Mouse (Mus musculus): ENCODE data around the gene Arl10. TPM values are rescaled to one million over a fixed set of nuclear protein-coding genes. Genes with fewer than 3 reads are reported as not detected.

The Arl10 gene
- polyA plus RNA-seq (2015; fragmentation: Illumina TruSeq; extraction: RNeasy Lipid Tissue Mini Kit (QIAGEN cat#74804); ENCODE audit: low read depth, low replicate concordance) = 24.1 TPM

DNA sequence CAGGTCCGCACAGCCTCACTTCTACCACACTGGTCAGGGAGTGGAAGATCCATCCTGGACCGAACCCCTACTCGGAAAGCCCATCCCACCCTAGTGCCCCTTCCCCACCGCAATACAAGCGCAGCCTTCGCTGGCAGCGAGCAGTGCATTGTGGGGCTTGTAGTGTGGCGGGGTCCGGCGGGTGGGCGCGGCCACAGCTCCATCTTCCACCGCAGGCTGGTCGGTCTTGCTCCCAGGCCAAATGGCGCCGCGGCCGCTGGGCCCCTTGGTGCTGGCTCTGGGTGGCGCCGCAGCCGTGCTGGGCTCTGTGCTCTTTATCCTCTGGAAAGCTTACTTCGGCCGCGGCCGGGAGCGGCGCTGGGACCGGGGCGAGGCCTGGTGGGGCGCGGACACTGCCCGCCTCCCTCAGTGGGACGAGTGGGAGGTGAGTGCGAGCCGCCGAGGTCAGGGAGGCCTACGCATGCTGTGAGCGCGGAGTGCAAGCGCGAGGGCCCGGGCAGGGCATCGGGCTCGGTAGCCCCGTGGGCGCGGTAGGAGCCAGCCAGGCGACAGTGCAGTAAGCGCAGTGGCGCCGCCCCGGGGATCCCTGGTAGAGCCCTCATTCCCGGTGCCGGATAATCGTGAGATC, at the start of gene Arl10:
TSS of gene Arl10 (plus strand) at position 162 of the 628 bp plus-strand sequence.

DNA sequence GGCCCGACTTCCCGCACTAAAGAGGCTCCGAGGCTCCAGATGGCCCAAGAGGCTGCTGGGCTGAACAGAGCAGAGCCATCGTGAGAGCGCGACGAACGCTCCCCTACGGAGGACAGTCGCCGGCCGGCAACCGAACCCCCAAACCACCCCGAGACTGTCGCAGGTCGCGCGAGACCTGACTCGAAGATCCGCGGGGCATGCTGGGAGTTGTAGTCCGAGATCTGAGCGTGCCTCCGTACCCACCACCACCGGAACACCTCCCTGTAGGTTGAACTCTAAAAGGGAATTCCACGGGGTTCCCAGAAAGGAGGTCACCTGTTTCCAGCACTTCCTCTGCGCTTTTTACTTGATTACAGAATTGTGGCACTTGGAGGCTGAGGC, 9.6 kb upstream of the Arl10 start, which contains the start of gene 4833439L19Rik:
TSS of gene 4833439L19Rik (minus strand) at position 235 of the 381 bp plus-strand sequence.

DNA sequence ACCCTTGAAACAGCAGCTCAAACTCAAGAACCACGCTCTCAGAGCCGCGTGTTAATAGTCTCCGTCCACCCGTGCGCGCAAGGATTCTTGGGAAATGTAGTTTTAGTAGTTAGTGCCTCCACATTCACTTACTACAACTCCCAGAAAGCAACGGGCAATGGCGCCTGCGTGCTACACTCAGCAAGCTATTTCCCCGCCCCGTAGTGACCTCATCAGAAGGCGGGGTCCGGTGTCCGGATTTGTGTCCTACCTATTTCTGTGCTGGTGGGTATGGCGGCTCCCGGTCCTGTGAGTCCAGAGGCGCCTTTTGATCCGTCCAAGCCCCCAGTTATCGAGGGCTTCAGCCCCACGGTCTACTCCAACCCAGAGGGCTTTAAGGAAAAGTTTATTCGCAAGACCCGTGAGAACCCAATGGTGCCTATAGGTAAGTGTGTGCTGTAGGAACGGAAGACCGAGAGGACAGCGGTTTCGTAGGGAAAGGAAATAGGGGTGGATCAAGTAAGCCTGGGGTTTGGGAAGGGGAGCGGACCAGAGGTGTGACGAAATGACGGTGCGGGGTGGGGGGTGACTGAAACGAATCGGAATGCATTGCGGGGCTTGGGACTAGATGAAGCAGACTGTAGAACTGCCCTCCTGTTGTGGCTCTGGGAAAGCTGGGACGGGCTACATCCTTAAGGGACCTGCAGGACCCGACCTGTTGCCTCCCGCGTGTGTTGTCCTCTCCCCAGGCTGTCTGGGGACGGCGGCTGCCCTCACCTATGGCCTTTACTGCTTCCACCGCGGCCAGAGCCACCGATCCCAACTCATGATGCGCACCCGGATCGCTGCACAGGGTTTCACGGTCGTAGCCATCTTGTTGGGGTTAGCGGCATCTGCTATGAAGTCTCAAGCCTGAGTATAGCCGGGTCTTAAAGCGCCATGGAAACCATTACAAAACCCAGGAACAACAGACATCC, 15.5 kb downstream of the Arl10 start, which contains the start of the genes Nop16 and Higd2a:
TSS of gene Nop16 (minus strand) at position 95 of the 956 bp plus-strand sequence.
TSS of gene Higd2a (plus strand) at position 212 of the 956 bp plus-strand sequence.

DNA sequence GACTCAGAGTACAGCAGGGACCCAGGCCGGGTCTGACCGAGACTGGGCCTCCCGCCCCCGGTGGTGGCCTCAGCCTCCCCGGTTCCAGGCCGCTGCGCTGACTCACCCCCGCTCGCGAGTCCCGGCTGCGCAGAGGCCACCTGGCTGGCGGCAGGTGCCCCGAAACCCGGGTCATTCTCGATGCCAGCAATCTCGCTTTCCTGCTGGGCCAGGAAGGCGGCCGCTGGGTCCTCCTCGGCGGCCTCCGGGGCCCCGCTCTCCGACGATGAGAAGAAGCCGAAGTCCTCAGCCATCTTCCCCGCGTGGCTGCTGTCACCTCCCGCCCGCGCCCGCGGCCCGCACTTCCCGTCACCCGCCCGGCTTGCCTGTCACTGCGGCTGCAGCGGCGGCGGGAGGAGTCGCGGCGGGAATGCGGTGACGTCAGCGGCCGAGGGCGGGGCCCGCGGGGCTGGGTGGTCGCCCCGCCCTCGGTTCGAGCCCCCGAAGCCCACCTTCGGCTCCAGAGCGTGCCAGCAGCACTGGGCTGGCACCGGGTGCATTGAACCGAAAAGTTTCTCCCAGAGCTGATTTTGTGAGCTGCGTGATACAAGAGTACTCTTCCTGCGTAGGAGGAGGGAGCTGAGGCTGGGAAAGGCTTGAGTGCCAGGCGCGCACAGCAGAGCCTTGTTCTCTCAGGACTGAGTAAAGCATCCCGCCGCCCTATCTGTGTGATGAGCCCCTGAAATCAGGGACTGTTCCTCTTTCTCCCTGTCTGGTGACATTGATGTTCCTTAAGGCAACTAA, 36.3 kb downstream of the Arl10 start, which contains the start of gene Cltb:
TSS of gene Cltb (minus strand) at position 373 of the 783 bp plus-strand sequence.

DNA sequence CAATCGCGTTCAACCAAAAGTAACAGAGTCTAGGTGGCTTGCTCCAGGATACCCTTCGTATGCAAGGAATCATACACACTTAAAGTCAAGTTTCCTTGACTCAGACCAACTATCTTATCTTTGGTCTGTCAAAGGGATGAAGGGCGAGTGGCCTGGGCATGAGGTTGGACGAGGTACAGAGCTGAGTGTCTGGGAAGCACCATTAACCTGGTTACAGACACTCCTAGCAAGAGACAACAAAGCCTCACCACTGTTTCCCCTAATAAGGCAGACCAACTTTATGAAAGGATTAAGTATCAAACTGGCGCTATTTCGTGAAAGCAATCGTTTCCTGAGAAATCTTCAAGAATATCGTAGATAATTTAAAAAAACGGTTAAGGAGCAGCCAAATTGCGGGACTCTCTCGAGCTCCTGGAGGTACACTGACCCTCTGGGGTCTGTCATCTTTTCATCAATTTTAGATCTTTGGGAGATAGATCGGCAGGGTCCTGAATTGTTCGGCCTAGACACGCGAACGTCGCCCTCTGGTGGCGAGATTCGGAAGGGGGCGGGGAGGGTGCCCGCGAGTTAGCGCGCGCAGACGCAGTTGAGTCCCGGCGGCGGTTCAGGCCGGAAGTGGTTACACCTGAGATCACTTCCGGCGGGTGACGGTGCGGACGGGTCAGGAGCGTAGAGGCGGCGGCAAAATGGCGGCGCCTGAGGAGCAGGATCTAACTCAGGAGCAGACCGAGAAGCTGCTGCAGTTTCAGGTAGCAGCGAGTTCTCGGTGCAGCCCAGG, 46.5 kb downstream of the Arl10 start, which contains the start of gene Faf2:
TSS of gene Faf2 (plus strand) at position 630 of the 778 bp plus-strand sequence.

Other genes with a start within 250 kb of the Arl10 start
- gene Cplx2, start 203.7 kb upstream of the Arl10 start, polyA plus RNA-seq (2015; fragmentation: Illumina TruSeq; extraction: RNeasy Lipid Tissue Mini Kit (QIAGEN cat#74804); ENCODE audit: low read depth, low replicate concordance) = 507 TPM
- gene Thoc3, start 106.2 kb upstream of the Arl10 start, polyA plus RNA-seq (2015; fragmentation: Illumina TruSeq; extraction: RNeasy Lipid Tissue Mini Kit (QIAGEN cat#74804); ENCODE audit: low read depth, low replicate concordance) = 29.4 TPM
- gene Simc1, start 71.2 kb upstream of the Arl10 start, polyA plus RNA-seq (2015; fragmentation: Illumina TruSeq; extraction: RNeasy Lipid Tissue Mini Kit (QIAGEN cat#74804); ENCODE audit: low read depth, low replicate concordance) = 12.9 TPM
- 145 TPM for gene 4833439L19Rik, start 9.6 kb upstream of the Arl10 start, polyA plus RNA-seq (2015; fragmentation: Illumina TruSeq; extraction: RNeasy Lipid Tissue Mini Kit (QIAGEN cat#74804); ENCODE audit: low read depth, low replicate concordance)
- gene Nop16, start 15.1 kb downstream of the Arl10 start, polyA plus RNA-seq (2015; fragmentation: Illumina TruSeq; extraction: RNeasy Lipid Tissue Mini Kit (QIAGEN cat#74804); ENCODE audit: low read depth, low replicate concordance) = 30.5 TPM
- 237 TPM for gene Higd2a, start 15.2 kb downstream of the Arl10 start, polyA plus RNA-seq (2015; fragmentation: Illumina TruSeq; extraction: RNeasy Lipid Tissue Mini Kit (QIAGEN cat#74804); ENCODE audit: low read depth, low replicate concordance)
- 254 TPM for gene Cltb, start 36.3 kb downstream of the Arl10 start, polyA plus RNA-seq (2015; fragmentation: Illumina TruSeq; extraction: RNeasy Lipid Tissue Mini Kit (QIAGEN cat#74804); ENCODE audit: low read depth, low replicate concordance)
- gene Faf2, start 46.8 kb downstream of the Arl10 start, polyA plus RNA-seq (2015; fragmentation: Illumina TruSeq; extraction: RNeasy Lipid Tissue Mini Kit (QIAGEN cat#74804); ENCODE audit: low read depth, low replicate concordance) = 43.2 TPM
- 82.6 TPM for gene Rnf44, start 118.9 kb downstream of the Arl10 start, polyA plus RNA-seq (2015; fragmentation: Illumina TruSeq; extraction: RNeasy Lipid Tissue Mini Kit (QIAGEN cat#74804); ENCODE audit: low read depth, low replicate concordance)
- 0.21 TPM for gene Cdhr2, start 126.4 kb downstream of the Arl10 start, polyA plus RNA-seq (2015; fragmentation: Illumina TruSeq; extraction: RNeasy Lipid Tissue Mini Kit (QIAGEN cat#74804); ENCODE audit: low read depth, low replicate concordance)
- gene Gprin1, start 174.9 kb downstream of the Arl10 start, polyA plus RNA-seq (2015; fragmentation: Illumina TruSeq; extraction: RNeasy Lipid Tissue Mini Kit (QIAGEN cat#74804); ENCODE audit: low read depth, low replicate concordance) = 60.0 TPM
- 548 TPM for gene Sncb, start 191.6 kb downstream of the Arl10 start, polyA plus RNA-seq (2015; fragmentation: Illumina TruSeq; extraction: RNeasy Lipid Tissue Mini Kit (QIAGEN cat#74804); ENCODE audit: low read depth, low replicate concordance)
- not detected for gene Eif4e1b, start 209.0 kb downstream of the Arl10 start, polyA plus RNA-seq (2015; fragmentation: Illumina TruSeq; extraction: RNeasy Lipid Tissue Mini Kit (QIAGEN cat#74804); ENCODE audit: low read depth, low replicate concordance)
- 73.2 TPM for gene Tspan17, start 214.4 kb downstream of the Arl10 start, polyA plus RNA-seq (2015; fragmentation: Illumina TruSeq; extraction: RNeasy Lipid Tissue Mini Kit (QIAGEN cat#74804); ENCODE audit: low read depth, low replicate concordance)